Mouse (Mus musculus): ENCODE data around the gene Fndc9. TPM values are rescaled to one million over a fixed set of nuclear protein-coding genes. Genes with fewer than 3 reads are reported as not detected.

Gene Fndc9
- not detected for polyA plus RNA-seq (2014; fragmentation: Illumina TruSeq; extraction: RNeasy Lipid Tissue Mini Kit (QIAGEN cat#74804); ENCODE audit: low read depth, low replicate concordance)

GRCm38 (mm10) chr11:46235334-46235733 is at the start of gene Fndc9:
Gene Fndc9, plus strand, starts transcription at chr11:46235531.

Other genes starting within 250 kb of the Fndc9 start
- gene Gm12166, start 183.2 kb upstream of the Fndc9 start, polyA plus RNA-seq (2014; fragmentation: Illumina TruSeq; extraction: RNeasy Lipid Tissue Mini Kit (QIAGEN cat#74804); ENCODE audit: low read depth, low replicate concordance): 1.4 TPM
- gene Adam19, start 179.5 kb upstream of the Fndc9 start, polyA plus RNA-seq (2014; fragmentation: Illumina TruSeq; extraction: RNeasy Lipid Tissue Mini Kit (QIAGEN cat#74804); ENCODE audit: low read depth, low replicate concordance): 0.61 TPM
- gene Nipal4, start 69.0 kb upstream of the Fndc9 start, polyA plus RNA-seq (2014; fragmentation: Illumina TruSeq; extraction: RNeasy Lipid Tissue Mini Kit (QIAGEN cat#74804); ENCODE audit: low read depth, low replicate concordance): not detected
- 0.69 TPM for gene Cyfip2, start 77.3 kb downstream of the Fndc9 start, polyA plus RNA-seq (2014; fragmentation: Illumina TruSeq; extraction: RNeasy Lipid Tissue Mini Kit (QIAGEN cat#74804); ENCODE audit: low read depth, low replicate concordance)
- gene Itk, start 154.0 kb downstream of the Fndc9 start, polyA plus RNA-seq (2014; fragmentation: Illumina TruSeq; extraction: RNeasy Lipid Tissue Mini Kit (QIAGEN cat#74804); ENCODE audit: low read depth, low replicate concordance): 0.24 TPM
- not detected for gene Fam71b, start 161.0 kb downstream of the Fndc9 start, polyA plus RNA-seq (2014; fragmentation: Illumina TruSeq; extraction: RNeasy Lipid Tissue Mini Kit (QIAGEN cat#74804); ENCODE audit: low read depth, low replicate concordance)
- 53.5 TPM for gene Med7, start 201.4 kb downstream of the Fndc9 start, polyA plus RNA-seq (2014; fragmentation: Illumina TruSeq; extraction: RNeasy Lipid Tissue Mini Kit (QIAGEN cat#74804); ENCODE audit: low read depth, low replicate concordance)
- gene Havcr2, start 219.4 kb downstream of the Fndc9 start, polyA plus RNA-seq (2014; fragmentation: Illumina TruSeq; extraction: RNeasy Lipid Tissue Mini Kit (QIAGEN cat#74804); ENCODE audit: low read depth, low replicate concordance): not detected

All from liver, adult 10 weeks (tissue).